Mouse (Mus musculus) adrenal gland (tissue): ENCODE results near the gene Olfr1487.
"Not testable (repeated sequence)": the region's sequence is repeated elsewhere in the genome, so short reads cannot be mapped to it uniquely, and the experiment has no call there.

ENCODE experiments used
- intact Hi-C: fragments of 180-260 bp; cut with DNase I; formaldehyde crosslinking; loops from one replicate; pipeline ENCODE4 v1.15.1; 2025
- long read RNA-seq, 2 experiments: library from polyadenylated mRNA; unstranded; transcript quantifications; one replicate each; pipeline ENCODE4 v2.0.0; 2020; ENCODE audit warnings: borderline replicate concordance in 1 of 2; ENCODE audit not compliant: insufficient replicate concordance in 1 of 2
- microRNA-seq, 2 experiments: library from miRNA; unstranded; fragments of <30 nt; microRNA quantifications; one replicate each; pipeline ENCODE4; 2019

Olfr1487 gene
- long read RNA-seq, experiment 1, result 0 reads
- long read RNA-seq, experiment 2, result 0 reads

GRCm38 (mm10) chr19:13617075-13617474 lies at the start of gene Olfr1487:
Olfr1487 (plus strand) TSS chr19:13617375.
- intact Hi-C loops, result not testable (repeated sequence)

- intact Hi-C loops, result no loop called here
These were observed 34.0 kb upstream of the Olfr1487 start, which contains the start of gene Olfr1484 for GRCm38 (mm10) chr19:13583211-13583610. Olfr1484 (plus strand) TSS chr19:13583511.

GRCm38 (mm10) chr19:13631321-13631720 lies 14.1 kb downstream of the Olfr1487 start, which contains the start of gene Olfr1489:
Olfr1489 (plus strand) TSS chr19:13631621.
- intact Hi-C loops, result no loop called here

GRCm38 (mm10) chr19:13650791-13651190 lies 33.6 kb downstream of the Olfr1487 start, which contains the start of gene Olfr1490:
Olfr1490 (plus strand) TSS chr19:13651091.
- intact Hi-C loops, result no loop called here

Small RNA genes lying within 50 kb of the gene (microRNA-seq; reads per million reads assigned to microRNA genes)
- gene Gm22323, result 0 reads per million in 2 experiments
- gene Gm23931, result 0 reads per million in 2 experiments
